Mouse (Mus musculus): ENCODE measurements around the gene Tmem189. TPM values are rescaled to one million over a fixed set of nuclear protein-coding genes. Genes with fewer than 3 reads are reported as not detected.

The Tmem189 gene
- polyA plus RNA-seq, 1 experiment from 2014 or later: 52.8 TPM

- no peak overlapping the region for H3K9ac ChIP-seq (ENCODE audit: low read depth, low read length)
These were observed 89.1 kb downstream of the Tmem189 start for GRCm38 (mm10) chr2:167600481-167600995.

GRCm38 (mm10) chr2:167599917-167600316 lies 89.7 kb downstream of the Tmem189 start:
- peaks cover 32% of the 10 kb centered on the region for H3K4me1 ChIP-seq (ENCODE audit: control insufficient read depth, insufficient read depth, low read length)
- 57% methylated on average over 6 of the region's 6 CpGs for WGBS
- 0 out of 2 replicates have a peak, but pooled peaks cover 4% of the 10 kb centered on the region for H3K27me3 ChIP-seq (ENCODE audit: control insufficient read depth, insufficient read depth, low read length)
- H3K4me3 ChIP-seq (ENCODE audit: low read length): no peak overlapping the region
- no peak overlapping the region for H3K9ac ChIP-seq (ENCODE audit: low read depth, low read length)
- no peak for ATAC-seq (ENCODE audit: low FRiP score, low TSS enrichment)
- no peaks in the 10 kb centered on the region for H3K36me3 ChIP-seq (ENCODE audit: control insufficient read depth, insufficient read depth, low read length)
- no peaks in the 10 kb centered on the region for H3K9me3 ChIP-seq (ENCODE audit: control insufficient read depth, low read length)
- no peak overlapping the region for H3K27ac ChIP-seq (ENCODE audit: low read depth, low read length)
- no peak overlapping the region for H3K4me2 ChIP-seq (replicated peaks; ENCODE audit: low read depth, low read length)

More at GRCm38 (mm10) chr2:167600481-167600995, 89.1 kb downstream of the Tmem189 start:
- WGBS: 69% methylated on average over 8 of the region's 8 CpGs
- no peak overlapping the region for H3K4me3 ChIP-seq (ENCODE audit: low read length)
- H3K4me2 ChIP-seq (replicated peaks; ENCODE audit: low read depth, low read length): no peak overlapping the region
- H3K36me3 ChIP-seq (ENCODE audit: control insufficient read depth, insufficient read depth, low read length): no peaks in the 10 kb centered on the region
- H3K4me1 ChIP-seq (ENCODE audit: control insufficient read depth, insufficient read depth, low read length): peaks cover 28% of the 10 kb centered on the region
- no peak for ATAC-seq (ENCODE audit: low FRiP score, low TSS enrichment)
- no peak overlapping the region for H3K27ac ChIP-seq (ENCODE audit: low read depth, low read length)
- no peaks in the 10 kb centered on the region for H3K9me3 ChIP-seq (ENCODE audit: control insufficient read depth, low read length)
- H3K27me3 ChIP-seq (ENCODE audit: control insufficient read depth, insufficient read depth, low read length): 0 out of 2 replicates have a peak, but pooled peaks cover 4% of the 10 kb centered on the region

GRCm38 (mm10) chr2:167599195-167599594 lies 90.4 kb downstream of the Tmem189 start:
- H3K9ac ChIP-seq (ENCODE audit: low read depth, low read length): no peak overlapping the region
- no peaks in the 10 kb centered on the region for H3K27me3 ChIP-seq (ENCODE audit: control insufficient read depth, insufficient read depth, low read length)
- 55% methylated on average over 5 of the region's 5 CpGs for WGBS
- no peak overlapping the region for H3K27ac ChIP-seq (ENCODE audit: low read depth, low read length)
- H3K9me3 ChIP-seq (ENCODE audit: control insufficient read depth, low read length): no peaks in the 10 kb centered on the region
- peaks cover 37% of the 10 kb centered on the region for H3K4me1 ChIP-seq (ENCODE audit: control insufficient read depth, insufficient read depth, low read length)
- no peaks in the 10 kb centered on the region for H3K36me3 ChIP-seq (ENCODE audit: control insufficient read depth, insufficient read depth, low read length)
- no peak overlapping the region for H3K4me3 ChIP-seq (ENCODE audit: low read length)
- H3K4me2 ChIP-seq (replicated peaks; ENCODE audit: low read depth, low read length): no peak overlapping the region
- no peak for ATAC-seq (ENCODE audit: low FRiP score, low TSS enrichment)

- ATAC-seq (ENCODE audit: low FRiP score, low TSS enrichment): peak; percentile 74
- H3K36me3 ChIP-seq (ENCODE audit: control insufficient read depth, insufficient read depth, low read length): no peaks in the 10 kb centered on the region
- H3K4me3 ChIP-seq (ENCODE audit: low read length): peak overlapping the region; percentile 18
- WGBS: 17% methylated on average over 31 of the region's 40 CpGs
- H3K27ac ChIP-seq (ENCODE audit: low read depth, low read length): peak overlapping the region; percentile 91
- peak overlapping the region; percentile 56 for H3K9ac ChIP-seq (ENCODE audit: low read depth, low read length)
- H3K9me3 ChIP-seq (ENCODE audit: control insufficient read depth, low read length): no peaks in the 10 kb centered on the region
- H3K4me1 ChIP-seq (ENCODE audit: control insufficient read depth, insufficient read depth, low read length): peaks cover 46% of the 10 kb centered on the region
- peak overlapping the region; percentile 43 for H3K4me2 ChIP-seq (replicated peaks; ENCODE audit: low read depth, low read length)
- no peaks in the 10 kb centered on the region for H3K27me3 ChIP-seq (ENCODE audit: control insufficient read depth, insufficient read depth, low read length)
These were observed 92.0 kb downstream of the Tmem189 start for GRCm38 (mm10) chr2:167597492-167598186.

- Histone ChIP-seq H3K27ac (ENCODE audit: low read depth, low read length) (peak overlapping the region; percentile 91), H3K27me3 (ENCODE audit: control insufficient read depth, insufficient read depth, low read length) (no peaks in the 10 kb centered on the region), H3K4me1 (ENCODE audit: control insufficient read depth, insufficient read depth, low read length) (peaks cover 46% of the 10 kb centered on the region), H3K36me3 (ENCODE audit: control insufficient read depth, insufficient read depth, low read length) (no peaks in the 10 kb centered on the region), H3K4me2 (replicated peaks; ENCODE audit: low read depth, low read length) (peak overlapping the region; percentile 43), H3K4me3 (ENCODE audit: low read length) (peak overlapping the region; percentile 18; the same call in 1 of the 2 replicates), H3K9me3 (ENCODE audit: control insufficient read depth, low read length) (no peaks in the 10 kb centered on the region), H3K9ac (ENCODE audit: low read depth, low read length) (peak overlapping the region; percentile 56)
- WGBS: 17% methylated on average over 25 of the region's 27 CpGs
- peak; percentile 10; the same call in 1 of the 2 replicates for ATAC-seq (ENCODE audit: low FRiP score, low TSS enrichment)
These were observed 92.7 kb downstream of the Tmem189 start for GRCm38 (mm10) chr2:167596726-167597491.

GRCm38 (mm10) chr2:167596262-167596661 lies 93.4 kb downstream of the Tmem189 start:
- 15% methylated on average over 4 of the region's 4 CpGs for WGBS
- ATAC-seq (ENCODE audit: low FRiP score, low TSS enrichment): no peak
- H3K4me2 ChIP-seq (replicated peaks; ENCODE audit: low read depth, low read length): no peak overlapping the region
- H3K27ac ChIP-seq (ENCODE audit: low read depth, low read length): peak overlapping the region; percentile 93
- H3K27me3 ChIP-seq (ENCODE audit: control insufficient read depth, insufficient read depth, low read length): no peaks in the 10 kb centered on the region
- peaks cover 46% of the 10 kb centered on the region for H3K4me1 ChIP-seq (ENCODE audit: control insufficient read depth, insufficient read depth, low read length)
- H3K9ac ChIP-seq (ENCODE audit: low read depth, low read length): no peak overlapping the region
- H3K9me3 ChIP-seq (ENCODE audit: control insufficient read depth, low read length): no peaks in the 10 kb centered on the region
- H3K4me3 ChIP-seq (ENCODE audit: low read length): no peak overlapping the region
- H3K36me3 ChIP-seq (ENCODE audit: control insufficient read depth, insufficient read depth, low read length): no peaks in the 10 kb centered on the region

- WGBS: 26% methylated on average over 14 of the region's 14 CpGs
- Histone ChIP-seq H3K4me2 (replicated peaks; ENCODE audit: low read depth, low read length) (0 out of 2 replicates have a peak overlapping the region, but pooled peaks have one; percentile 15), H3K4me1 (ENCODE audit: control insufficient read depth, insufficient read depth, low read length) (peaks cover 46% of the 10 kb centered on the region), H3K4me3 (ENCODE audit: low read length) (no peak overlapping the region), H3K9ac (ENCODE audit: low read depth, low read length) (peak overlapping the region; percentile 46; the same call in 1 of the 2 replicates), H3K36me3 (ENCODE audit: control insufficient read depth, insufficient read depth, low read length) (no peaks in the 10 kb centered on the region), H3K27ac (ENCODE audit: low read depth, low read length) (peak overlapping the region; percentile 93), H3K9me3 (ENCODE audit: control insufficient read depth, low read length) (no peaks in the 10 kb centered on the region), H3K27me3 (ENCODE audit: control insufficient read depth, insufficient read depth, low read length) (no peaks in the 10 kb centered on the region)
- no peak for ATAC-seq (ENCODE audit: low FRiP score, low TSS enrichment)
These were observed 93.9 kb downstream of the Tmem189 start for GRCm38 (mm10) chr2:167595761-167596171.

GRCm38 (mm10) chr2:167594444-167594934 lies 95.1 kb downstream of the Tmem189 start:
- no peak overlapping the region for H3K9ac ChIP-seq (ENCODE audit: low read depth, low read length)
- no peak overlapping the region; the same call in 1 of the 2 replicates for H3K4me2 ChIP-seq (replicated peaks; ENCODE audit: low read depth, low read length)
- H3K27ac ChIP-seq (ENCODE audit: low read depth, low read length): peak overlapping the region; percentile 93
- WGBS: 18% methylated on average over 10 of the region's 10 CpGs
- no peaks in the 10 kb centered on the region for H3K27me3 ChIP-seq (ENCODE audit: control insufficient read depth, insufficient read depth, low read length)
- H3K9me3 ChIP-seq (ENCODE audit: control insufficient read depth, low read length): no peaks in the 10 kb centered on the region
- no peak overlapping the region for H3K4me3 ChIP-seq (ENCODE audit: low read length)
- no peaks in the 10 kb centered on the region for H3K36me3 ChIP-seq (ENCODE audit: control insufficient read depth, insufficient read depth, low read length)
- peaks cover 46% of the 10 kb centered on the region for H3K4me1 ChIP-seq (ENCODE audit: control insufficient read depth, insufficient read depth, low read length)
- peak; percentile 64 for ATAC-seq (ENCODE audit: low FRiP score, low TSS enrichment)

Measured in kidney, embryonic 14.5 days (tissue).